Mouse (Mus musculus): ENCODE measurements around the gene Cd40. TPM values are rescaled to one million over a fixed set of nuclear protein-coding genes. Genes with fewer than 3 reads are reported as not detected.

Gene Cd40
- polyA plus RNA-seq, 1 experiment from 2014 or later, result 9.6 TPM

DNA sequence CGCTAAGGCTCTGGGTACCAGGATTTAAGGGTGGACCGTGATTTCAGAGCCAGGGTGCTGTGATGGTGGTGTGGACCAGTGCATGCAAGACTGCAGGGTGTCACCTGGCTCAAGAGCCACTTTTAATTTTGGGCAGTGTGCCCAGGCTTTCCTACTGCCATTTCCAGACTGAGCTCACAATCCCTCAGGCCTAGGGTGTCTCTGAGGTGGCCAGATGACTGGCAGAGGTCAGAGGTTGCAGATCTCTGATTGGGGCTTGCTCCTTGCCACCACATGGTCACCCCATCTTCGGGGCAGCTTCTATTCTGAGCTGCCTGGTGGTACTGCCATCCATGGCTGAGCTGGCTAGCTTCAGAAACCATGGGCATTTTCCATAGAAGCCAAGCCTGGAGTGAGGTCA, 43.4 kb downstream of the Cd40 start:
- H3K4me2 ChIP-seq, result no peak overlapping the region
- H3K27me3 ChIP-seq (ENCODE audit: control insufficient read depth, insufficient read depth, low read length), result peaks cover 78% of the 10 kb centered on the region
- no peaks in the 10 kb centered on the region for H3K9me3 ChIP-seq (replicated peaks; ENCODE audit: control insufficient read depth, low read length)
- no peak overlapping the region for H3K4me3 ChIP-seq (ENCODE audit: low read depth, low read length)
- H3K36me3 ChIP-seq (ENCODE audit: control insufficient read depth, insufficient read depth, low read length), result no peaks in the 10 kb centered on the region
- WGBS (ENCODE audit: insufficient replicate concordance), result 77% methylated on average over 3 of the region's 3 CpGs
- no peak overlapping the region for H3K27ac ChIP-seq (ENCODE audit: low read depth, low read length)
- H3K9ac ChIP-seq (ENCODE audit: low read depth, low read length), result no peak overlapping the region
- ATAC-seq (replicated peaks; ENCODE audit: insufficient number of reproducible peaks, low FRiP score, low TSS enrichment), result no peak
- H3K4me1 ChIP-seq (ENCODE audit: control insufficient read depth, insufficient read depth, low read length), result peaks cover 14% of the 10 kb centered on the region

DNA sequence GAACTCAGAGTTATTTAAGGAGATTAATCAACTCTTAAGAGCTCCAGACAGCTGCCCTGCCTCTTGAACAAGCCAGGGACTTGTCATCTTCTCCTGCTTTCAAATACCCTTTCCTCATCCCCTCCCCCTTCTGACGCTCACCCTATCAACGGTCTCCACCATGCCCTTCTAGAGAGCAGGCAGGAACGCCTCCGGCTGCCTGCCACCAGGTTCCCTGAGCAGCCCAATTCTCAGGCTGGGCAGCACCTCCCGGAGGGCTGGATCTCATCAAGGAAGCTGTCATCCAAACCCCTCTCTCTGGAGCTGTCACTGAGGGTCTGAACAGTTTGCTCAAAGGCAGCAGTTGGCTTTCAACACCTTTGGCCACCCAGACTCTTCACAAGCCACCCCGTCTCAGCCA, 45.3 kb downstream of the Cd40 start:
- WGBS (ENCODE audit: insufficient replicate concordance), result 2% methylated on average over 6 of the region's 6 CpGs
- no peak overlapping the region for H3K4me3 ChIP-seq (ENCODE audit: low read depth, low read length)
- ATAC-seq (replicated peaks; ENCODE audit: insufficient number of reproducible peaks, low FRiP score, low TSS enrichment), result peak; percentile 64; the same call in 1 of the 2 replicates

DNA sequence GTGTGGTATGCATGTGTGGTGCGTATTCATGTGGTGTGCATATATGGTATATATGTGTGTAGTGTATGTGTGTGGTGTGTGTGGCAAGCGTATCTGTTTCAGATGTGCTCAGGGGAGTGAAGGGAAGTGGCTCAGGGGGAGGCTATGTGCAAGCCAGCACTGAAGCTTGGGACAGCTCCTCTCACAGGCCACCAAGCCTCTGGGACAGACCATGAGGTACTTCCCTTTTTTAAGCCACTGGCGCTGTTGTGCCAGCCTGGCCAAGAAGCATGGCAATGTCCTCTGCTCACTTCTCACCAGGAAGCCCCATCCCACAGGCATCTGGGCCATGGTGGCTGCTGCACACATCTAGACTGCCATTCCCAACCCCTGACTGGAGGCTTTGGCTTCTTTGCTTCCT, 47.5 kb downstream of the Cd40 start:
- H3K9me3 ChIP-seq (replicated peaks; ENCODE audit: control insufficient read depth, low read length), result no peaks in the 10 kb centered on the region
- peaks cover 80% of the 10 kb centered on the region for H3K27me3 ChIP-seq (ENCODE audit: control insufficient read depth, insufficient read depth, low read length)
- WGBS (ENCODE audit: insufficient replicate concordance), result 64% methylated on average over 3 of the region's 3 CpGs

More for the DNA sequence above, 45.3 kb downstream of the Cd40 start:
- Histone ChIP-seq H3K4me2 (no peak overlapping the region), H3K27me3 (ENCODE audit: control insufficient read depth, insufficient read depth, low read length) (peaks cover 84% of the 10 kb centered on the region), H3K9ac (ENCODE audit: low read depth, low read length) (no peak overlapping the region), H3K36me3 (ENCODE audit: control insufficient read depth, insufficient read depth, low read length) (no peaks in the 10 kb centered on the region), H3K27ac (ENCODE audit: low read depth, low read length) (no peak overlapping the region), H3K4me1 (ENCODE audit: control insufficient read depth, insufficient read depth, low read length) (peaks cover 14% of the 10 kb centered on the region), H3K9me3 (replicated peaks; ENCODE audit: control insufficient read depth, low read length) (no peaks in the 10 kb centered on the region)

DNA sequence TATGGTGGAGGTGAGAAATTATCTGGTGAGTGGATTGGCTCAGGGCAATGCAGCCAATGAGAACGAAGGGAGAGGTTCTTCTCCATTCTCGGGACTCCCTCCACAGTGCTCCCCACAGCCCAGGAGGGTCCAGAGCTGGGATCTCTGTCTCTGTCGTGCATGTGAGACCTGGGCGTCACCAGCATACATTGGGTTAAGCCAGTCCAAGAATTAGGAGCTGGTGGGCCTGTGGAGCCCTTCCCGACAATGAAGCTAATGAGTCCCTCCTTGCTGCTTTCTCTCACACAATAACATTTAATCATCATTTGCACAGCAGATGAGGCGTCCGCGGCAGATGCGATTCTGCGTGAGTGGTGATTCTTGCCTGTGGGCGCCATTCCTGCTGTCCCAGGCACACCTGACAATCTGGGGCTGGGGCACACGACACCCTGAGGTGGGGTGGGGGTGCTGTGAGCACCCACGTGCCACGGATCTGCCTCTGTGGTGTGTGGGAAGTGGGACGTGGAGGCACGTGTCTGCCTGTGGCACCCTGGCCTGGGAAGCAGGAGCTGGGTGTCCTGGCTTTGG, 50.2 kb downstream of the Cd40 start:
- Histone ChIP-seq H3K27me3 (ENCODE audit: control insufficient read depth, insufficient read depth, low read length) (peaks cover 83% of the 10 kb centered on the region), H3K4me3 (ENCODE audit: low read depth, low read length) (no peak overlapping the region), H3K9ac (ENCODE audit: low read depth, low read length) (no peak overlapping the region), H3K27ac (ENCODE audit: low read depth, low read length) (no peak overlapping the region), H3K4me2 (no peak overlapping the region), H3K4me1 (ENCODE audit: control insufficient read depth, insufficient read depth, low read length) (peaks cover 8% of the 10 kb centered on the region), H3K9me3 (replicated peaks; ENCODE audit: control insufficient read depth, low read length) (no peaks in the 10 kb centered on the region), H3K36me3 (ENCODE audit: control insufficient read depth, insufficient read depth, low read length) (no peaks in the 10 kb centered on the region)
- no peak for ATAC-seq (replicated peaks; ENCODE audit: insufficient number of reproducible peaks, low FRiP score, low TSS enrichment)
- WGBS (ENCODE audit: insufficient replicate concordance), result 68% methylated on average over 16 of the region's 16 CpGs

More for the DNA sequence above, 47.5 kb downstream of the Cd40 start:
- no peak overlapping the region for H3K4me3 ChIP-seq (ENCODE audit: low read depth, low read length)
- no peaks in the 10 kb centered on the region for H3K36me3 ChIP-seq (ENCODE audit: control insufficient read depth, insufficient read depth, low read length)
- no peak overlapping the region for H3K4me2 ChIP-seq
- ATAC-seq (replicated peaks; ENCODE audit: insufficient number of reproducible peaks, low FRiP score, low TSS enrichment), result no peak
- H3K4me1 ChIP-seq (ENCODE audit: control insufficient read depth, insufficient read depth, low read length), result peaks cover 14% of the 10 kb centered on the region
- no peak overlapping the region for H3K27ac ChIP-seq (ENCODE audit: low read depth, low read length)
- H3K9ac ChIP-seq (ENCODE audit: low read depth, low read length), result no peak overlapping the region

DNA sequence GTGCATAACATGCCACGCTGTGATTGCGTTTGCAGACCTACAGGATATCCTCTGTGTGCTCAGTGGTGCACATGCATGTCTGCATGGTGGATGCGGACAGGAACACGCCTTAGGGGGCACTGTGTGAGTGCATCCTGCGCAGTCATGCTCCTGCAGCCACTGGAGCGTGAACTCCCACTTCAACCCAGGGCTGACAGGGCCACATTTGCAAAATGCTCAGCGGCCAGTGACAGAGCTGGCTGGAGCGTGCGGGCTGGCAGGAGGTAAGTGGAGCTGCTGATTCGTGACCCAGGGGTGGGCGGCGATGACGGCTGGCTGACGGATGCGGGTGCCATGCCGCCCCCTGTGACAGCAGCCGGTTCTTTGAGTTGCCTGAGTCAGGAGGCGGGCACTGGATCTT, 51.2 kb downstream of the Cd40 start:
- no peak overlapping the region for H3K9ac ChIP-seq (ENCODE audit: low read depth, low read length)
- no peaks in the 10 kb centered on the region for H3K9me3 ChIP-seq (replicated peaks; ENCODE audit: control insufficient read depth, low read length)
- 19% methylated on average over 18 of the region's 18 CpGs for WGBS (ENCODE audit: insufficient replicate concordance)
- H3K4me2 ChIP-seq, result no peak overlapping the region
- H3K27me3 ChIP-seq (ENCODE audit: control insufficient read depth, insufficient read depth, low read length), result peaks cover 90% of the 10 kb centered on the region
- ATAC-seq (replicated peaks; ENCODE audit: insufficient number of reproducible peaks, low FRiP score, low TSS enrichment), result no peak
- no peaks in the 10 kb centered on the region for H3K36me3 ChIP-seq (ENCODE audit: control insufficient read depth, insufficient read depth, low read length)
- H3K27ac ChIP-seq (ENCODE audit: low read depth, low read length), result no peak overlapping the region
- no peak overlapping the region for H3K4me3 ChIP-seq (ENCODE audit: low read depth, low read length)
- H3K4me1 ChIP-seq (ENCODE audit: control insufficient read depth, insufficient read depth, low read length), result 0 out of 2 replicates have a peak, but pooled peaks cover 2% of the 10 kb centered on the region

DNA sequence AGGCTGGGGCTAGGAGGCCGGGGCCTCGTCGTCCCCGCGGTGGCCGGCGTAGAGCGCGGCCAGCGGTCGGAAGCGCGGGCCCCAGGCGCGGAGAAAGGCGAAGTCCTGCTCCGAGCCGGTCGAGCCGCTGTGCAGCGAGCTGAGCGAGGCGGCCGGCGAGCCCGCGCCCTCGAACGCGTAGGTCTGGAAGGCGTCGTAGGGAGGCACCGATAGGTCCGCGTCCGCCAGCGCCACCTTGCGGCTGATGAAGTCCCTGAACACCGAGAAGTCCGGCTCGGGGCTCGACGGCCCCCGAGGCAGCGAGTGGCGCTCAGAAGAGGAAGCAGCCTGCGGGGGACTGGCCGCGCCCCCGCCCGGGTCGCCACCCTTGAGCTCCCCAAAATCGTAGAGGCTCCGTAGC, 56.7 kb downstream of the Cd40 start:
- H3K4me1 ChIP-seq (ENCODE audit: control insufficient read depth, insufficient read depth, low read length), result peaks cover 2% of the 10 kb centered on the region; the same call in 1 of the 2 replicates
- no peak overlapping the region for H3K27ac ChIP-seq (ENCODE audit: low read depth, low read length)
- no peak overlapping the region for H3K9ac ChIP-seq (ENCODE audit: low read depth, low read length)
- no peaks in the 10 kb centered on the region for H3K9me3 ChIP-seq (replicated peaks; ENCODE audit: control insufficient read depth, low read length)
- 2% methylated on average over 50 of the region's 54 CpGs for WGBS (ENCODE audit: insufficient replicate concordance)
- peaks cover 97% of the 10 kb centered on the region for H3K27me3 ChIP-seq (ENCODE audit: control insufficient read depth, insufficient read depth, low read length)
- H3K36me3 ChIP-seq (ENCODE audit: control insufficient read depth, insufficient read depth, low read length), result no peaks in the 10 kb centered on the region
- H3K4me3 ChIP-seq (ENCODE audit: low read depth, low read length), result 0 out of 2 replicates have a peak overlapping the region, but pooled peaks have one; percentile 8
- H3K4me2 ChIP-seq, result peak overlapping the region; percentile 36; the same call in 1 of the 2 replicates
- ATAC-seq (replicated peaks; ENCODE audit: insufficient number of reproducible peaks, low FRiP score, low TSS enrichment), result 0 out of 2 replicates have a peak, but pooled peaks have one; percentile 5

DNA sequence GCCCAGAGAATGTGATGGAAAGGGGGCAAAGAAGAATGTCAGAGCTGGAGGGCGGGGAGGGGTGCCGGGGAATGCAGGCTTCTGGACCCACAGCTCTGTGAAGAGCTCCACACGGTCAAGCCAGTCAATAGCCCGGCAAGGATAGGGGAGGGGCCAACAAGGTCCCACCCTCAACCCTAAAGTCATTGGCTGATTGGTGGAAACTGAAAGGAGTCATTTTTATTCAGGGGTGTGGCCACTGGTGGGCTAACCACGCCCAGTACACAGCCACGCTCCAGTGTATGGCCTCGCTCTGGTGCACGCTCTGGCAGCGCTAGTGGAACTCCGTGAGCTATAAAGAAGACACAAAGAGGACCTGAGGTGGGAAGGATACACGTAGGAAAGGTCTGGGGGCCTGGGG, 58.3 kb downstream of the Cd40 start:
- peaks cover 2% of the 10 kb centered on the region; the same call in 1 of the 2 replicates for H3K4me1 ChIP-seq (ENCODE audit: control insufficient read depth, insufficient read depth, low read length)
- no peak overlapping the region for H3K27ac ChIP-seq (ENCODE audit: low read depth, low read length)
- 24% methylated on average over 11 of the region's 11 CpGs for WGBS (ENCODE audit: insufficient replicate concordance)
- H3K27me3 ChIP-seq (ENCODE audit: control insufficient read depth, insufficient read depth, low read length), result peaks cover 99% of the 10 kb centered on the region
- H3K9ac ChIP-seq (ENCODE audit: low read depth, low read length), result no peak overlapping the region
- H3K4me3 ChIP-seq (ENCODE audit: low read depth, low read length), result no peak overlapping the region
- H3K4me2 ChIP-seq, result no peak overlapping the region
- no peaks in the 10 kb centered on the region for H3K36me3 ChIP-seq (ENCODE audit: control insufficient read depth, insufficient read depth, low read length)
- no peaks in the 10 kb centered on the region for H3K9me3 ChIP-seq (replicated peaks; ENCODE audit: control insufficient read depth, low read length)
- ATAC-seq (replicated peaks; ENCODE audit: insufficient number of reproducible peaks, low FRiP score, low TSS enrichment), result no peak

DNA sequence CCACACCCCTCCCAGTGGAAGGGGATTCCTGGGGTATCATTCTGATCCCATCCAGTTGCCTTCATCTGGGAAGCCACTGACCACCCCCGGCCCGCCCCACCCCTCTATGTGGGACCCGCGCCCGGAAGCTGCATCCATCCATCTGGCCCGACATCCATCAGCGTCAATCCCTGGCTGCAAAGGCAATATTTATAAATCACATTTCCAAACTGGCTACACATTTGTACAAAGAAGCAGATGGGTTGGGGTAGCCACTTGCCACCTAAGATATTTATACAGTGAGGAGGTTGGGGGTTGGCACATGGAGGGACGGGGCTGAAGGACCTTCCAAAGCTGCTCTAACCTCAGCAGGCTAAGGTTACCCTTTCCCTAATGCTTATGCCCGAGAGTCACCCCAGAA, 65.3 kb downstream of the Cd40 start:
- no peak overlapping the region for H3K27ac ChIP-seq (ENCODE audit: low read depth, low read length)
- no peaks in the 10 kb centered on the region for H3K9me3 ChIP-seq (replicated peaks; ENCODE audit: control insufficient read depth, low read length)
- H3K4me2 ChIP-seq, result no peak overlapping the region
- 80% methylated on average over 9 of the region's 9 CpGs for WGBS (ENCODE audit: insufficient replicate concordance)
- H3K27me3 ChIP-seq (ENCODE audit: control insufficient read depth, insufficient read depth, low read length), result peaks cover 60% of the 10 kb centered on the region
- H3K36me3 ChIP-seq (ENCODE audit: control insufficient read depth, insufficient read depth, low read length), result no peaks in the 10 kb centered on the region
- H3K4me3 ChIP-seq (ENCODE audit: low read depth, low read length), result no peak overlapping the region
- no peak for ATAC-seq (replicated peaks; ENCODE audit: insufficient number of reproducible peaks, low FRiP score, low TSS enrichment)
- H3K4me1 ChIP-seq (ENCODE audit: control insufficient read depth, insufficient read depth, low read length), result no peaks in the 10 kb centered on the region
- H3K9ac ChIP-seq (ENCODE audit: low read depth, low read length), result no peak overlapping the region

DNA sequence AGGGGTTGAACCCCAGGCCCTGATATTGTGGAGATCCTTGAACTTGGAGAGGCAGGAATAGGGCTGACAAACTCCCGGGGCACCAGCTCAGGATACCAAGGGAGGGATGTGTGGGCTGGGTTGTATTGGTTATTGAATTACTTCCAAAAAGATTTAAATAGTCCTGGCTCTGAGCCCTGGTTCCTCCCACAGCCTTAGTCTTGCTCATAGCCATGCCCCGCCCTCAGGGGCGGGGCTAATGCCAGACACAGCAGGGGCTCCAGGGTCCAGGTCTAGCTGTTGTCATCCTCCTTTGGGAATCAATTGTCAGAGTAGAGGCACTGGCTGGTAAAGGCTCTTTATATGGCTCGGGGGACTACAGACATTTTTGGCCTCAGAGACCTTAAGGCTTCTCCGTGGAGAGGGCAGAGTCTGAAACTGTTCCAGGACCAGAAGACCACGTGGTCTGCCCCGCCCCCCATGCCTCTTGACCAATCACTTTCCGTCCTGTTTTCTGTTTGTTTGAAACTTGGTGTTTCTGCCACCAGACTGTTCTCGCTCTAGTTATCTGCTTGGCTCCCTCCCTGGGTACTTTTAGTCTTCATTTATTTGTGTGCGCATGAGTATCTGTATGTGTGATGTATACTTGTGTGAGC, 65.9 kb downstream of the Cd40 start:
- Histone ChIP-seq H3K27ac (ENCODE audit: low read depth, low read length) (no peak overlapping the region), H3K36me3 (ENCODE audit: control insufficient read depth, insufficient read depth, low read length) (no peaks in the 10 kb centered on the region), H3K27me3 (ENCODE audit: control insufficient read depth, insufficient read depth, low read length) (peaks cover 60% of the 10 kb centered on the region), H3K4me1 (ENCODE audit: control insufficient read depth, insufficient read depth, low read length) (no peaks in the 10 kb centered on the region), H3K4me3 (ENCODE audit: low read depth, low read length) (no peak overlapping the region), H3K4me2 (no peak overlapping the region), H3K9ac (ENCODE audit: low read depth, low read length) (no peak overlapping the region), H3K9me3 (replicated peaks; ENCODE audit: control insufficient read depth, low read length) (no peaks in the 10 kb centered on the region)
- WGBS (ENCODE audit: insufficient replicate concordance), result 27% methylated on average over 10 of the region's 10 CpGs
- ATAC-seq (replicated peaks; ENCODE audit: insufficient number of reproducible peaks, low FRiP score, low TSS enrichment), result no peak

Measured in heart, embryonic 11.5 days (tissue).